Mouse (Mus musculus) neural tube, embryonic 12.5 days (tissue): ENCODE measurements around the gene Nr2f1. TPM values are rescaled to one million over a fixed set of nuclear protein-coding genes. Genes with fewer than 3 reads are reported as not detected.
"Not testable (repeated sequence)": the region's sequence is repeated elsewhere in the genome, so short reads cannot be mapped to it uniquely, and the experiment has no call there.

Experiments used
- ATAC-seq: fragments of 200-750 bp; cut with Nextera tagmentation; 2 replicates; pipeline ENCODE4 v1.8.0; 2017; ENCODE audit warnings: low read depth, mild to moderate bottlenecking, moderate TSS enrichment, moderate library complexity; ENCODE audit not compliant: low FRiP score
- H3K27ac ChIP-seq: fragments of 300-500 bp; sonication (generic); 2 replicates; pipeline ENCODE4 v1.5.1; 2016
- H3K27me3 ChIP-seq: fragments of 300-500 bp; sonication (generic); replicated peaks from 2 replicates; pipeline ENCODE4 v1.6.1; 2016; ENCODE audit warnings: mild to moderate bottlenecking
- H3K36me3 ChIP-seq: fragments of 300-500 bp; sonication (generic); 2 replicates; pipeline ENCODE4 v1.6.1; 2016; ENCODE audit warnings: mild to moderate bottlenecking
- H3K4me1 ChIP-seq: fragments of 300-500 bp; sonication (generic); 2 replicates; pipeline ENCODE4 v1.6.1; 2016
- H3K4me2 ChIP-seq: fragments of 300-500 bp; sonication (generic); replicated peaks from 2 replicates; pipeline ENCODE4 v1.6.1; 2016; ENCODE audit warnings: mild to moderate bottlenecking
- H3K4me3 ChIP-seq: fragments of 300-500 bp; sonication (generic); 2 replicates; pipeline ENCODE4 v1.5.1; 2016
- H3K9ac ChIP-seq: fragments of 300-500 bp; sonication (generic); 2 replicates; pipeline ENCODE4 v1.6.1; 2016; ENCODE audit warnings: mild to moderate bottlenecking
- H3K9me3 ChIP-seq: fragments of 300-500 bp; sonication (generic); 2 replicates; pipeline ENCODE4 v1.6.1; 2016; ENCODE audit warnings: mild to moderate bottlenecking
- WGBS: fragments of 180-500 bp; shearing (Covaris S2); methylation state at CpG from one replicate; pipeline ENCODE4 v1.1.7; 2016; 5-methylcytosine and 5-hydroxymethylcytosine counted together
- polyA plus RNA-seq: library from polyadenylated mRNA; unstranded; fragments of >200 nt; fragmentation: Nextera tagmentation; extraction: Ambion mirVana; gene quantifications from 2 replicates; pipeline ENCODE4 v1.2.1, GENCODE M21; 2016

Nr2f1 gene
- polyA plus RNA-seq = 48.4 and 56.4 TPM in 2 replicates

DNA sequence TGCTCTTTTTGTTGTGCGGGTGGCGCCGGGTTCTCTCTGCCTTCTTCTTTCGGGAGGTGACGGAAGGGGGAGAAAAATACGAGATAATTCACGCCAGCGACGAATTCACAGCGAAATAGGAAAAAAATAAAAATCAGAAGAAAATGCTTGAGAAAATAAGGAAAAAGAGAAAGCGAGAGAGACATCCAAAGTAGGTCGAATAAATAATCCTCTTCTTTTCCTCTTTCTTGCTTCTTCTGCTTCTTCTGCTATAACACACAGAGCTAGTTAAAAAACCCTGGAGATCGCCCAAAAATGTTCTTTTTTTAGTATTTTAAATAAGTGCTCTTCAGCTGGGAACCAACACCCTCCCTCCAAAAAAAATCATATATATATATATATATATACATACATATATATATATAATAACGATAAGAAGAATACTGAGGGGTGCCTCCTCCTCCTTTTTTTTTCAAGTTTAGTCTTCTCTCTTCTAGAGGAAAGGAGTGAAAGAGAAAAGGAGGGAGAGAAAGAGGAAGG is at the start of gene Nr2f1:
Gene Nr2f1, minus strand, starts transcription at position 116 of the 519 bp plus-strand sequence.
- H3K4me2 ChIP-seq = peak within 1 kb of the TSS; percentile 81
- ATAC-seq = no peak
- WGBS = 0% methylated on average over 14 of the region's 14 CpGs
- no peaks in the 10 kb centered on the region for H3K27me3 ChIP-seq
- H3K9ac ChIP-seq = peak within 1 kb of the TSS; percentile 100
- H3K4me3 ChIP-seq = peak within 1 kb of the TSS; percentile 100
- peaks cover 17% of the 10 kb centered on the region for H3K4me1 ChIP-seq
- H3K9me3 ChIP-seq = no peaks in the 10 kb centered on the region
- peak within 1 kb of the TSS; percentile 100 for H3K27ac ChIP-seq
- H3K36me3 ChIP-seq = peaks cover 7% of the 10 kb centered on the region

DNA sequence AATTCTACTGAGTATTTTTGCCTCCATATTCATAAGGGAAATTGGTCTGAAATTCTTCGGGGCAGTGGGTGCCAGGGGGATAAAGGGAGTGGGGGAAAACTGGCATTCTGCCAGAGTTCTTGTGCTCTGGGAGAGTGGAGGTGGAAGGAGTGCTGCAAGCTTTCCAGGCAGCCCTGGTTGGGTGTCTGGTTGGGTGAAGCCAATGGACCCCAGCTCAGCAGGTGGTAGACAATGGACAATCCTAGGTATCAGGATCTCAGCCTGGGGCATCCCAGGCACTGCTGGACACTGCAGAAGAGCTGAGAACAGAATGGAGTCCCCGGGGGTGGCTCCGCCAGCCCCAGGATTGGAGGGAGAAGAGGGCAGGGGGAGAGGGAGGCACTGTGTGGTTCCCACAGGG is 22.1 kb upstream of the Nr2f1 start:
- Histone ChIP-seq H3K9me3 (peaks cover 5% of the 10 kb centered on the region; the same call in 1 of the 2 replicates), H3K4me1 (no peaks in the 10 kb centered on the region), H3K4me3 (no peak overlapping the region), H3K27me3 (no peaks in the 10 kb centered on the region), H3K36me3 (0 out of 2 replicates have a peak, but pooled peaks cover 6% of the 10 kb centered on the region), H3K27ac (no peak overlapping the region), H3K9ac (no peak overlapping the region), H3K4me2 (no peak overlapping the region)
- ATAC-seq = no peak
- WGBS = 94% methylated on average over 3 of the region's 3 CpGs

DNA sequence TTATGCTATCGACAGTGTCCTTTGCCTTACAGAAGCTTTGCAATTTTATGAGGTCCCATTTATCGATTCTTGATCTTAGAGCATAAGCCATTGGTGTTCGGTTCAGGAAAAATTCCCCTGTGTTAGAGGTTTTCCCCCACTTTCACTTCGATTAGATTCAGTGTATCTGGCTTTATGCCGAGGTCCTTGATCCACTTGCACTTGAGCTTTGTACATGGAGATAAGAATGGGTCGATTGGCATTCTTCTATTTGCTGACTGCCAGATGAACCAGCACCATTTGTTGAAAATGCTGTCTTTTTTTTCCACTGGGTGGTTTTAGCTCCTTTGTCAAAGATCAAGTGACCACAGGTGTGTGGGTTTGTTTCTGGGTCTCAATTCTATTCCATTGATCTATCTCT is 20.7 kb upstream of the Nr2f1 start:
- not testable (repeated sequence) for H3K27ac ChIP-seq, ATAC-seq, H3K9me3 ChIP-seq, H3K9ac ChIP-seq, H3K36me3 ChIP-seq, H3K4me3 ChIP-seq, H3K4me1 ChIP-seq, H3K4me2 ChIP-seq, H3K27me3 ChIP-seq
- WGBS = 91% methylated on average over 6 of the region's 6 CpGs

DNA sequence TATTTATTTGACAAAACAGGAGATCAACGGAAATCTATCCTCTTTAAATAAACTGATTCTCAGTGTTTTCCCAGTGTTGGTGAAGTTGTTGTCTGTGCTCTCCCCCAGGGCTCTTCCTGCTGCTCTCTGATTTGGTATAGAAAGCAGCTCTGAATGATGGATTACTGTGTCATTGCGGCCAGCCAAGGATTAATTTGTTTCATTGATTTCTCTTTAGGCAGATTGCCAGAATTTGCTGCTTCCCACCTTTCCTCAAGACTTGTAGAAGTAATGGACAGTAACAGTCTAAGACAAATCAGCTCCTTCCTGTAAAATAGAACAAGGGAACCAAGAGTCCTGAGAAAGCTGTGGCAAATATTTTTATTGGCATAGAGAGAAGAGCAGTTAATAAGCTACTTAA is 15.7 kb upstream of the Nr2f1 start:
- WGBS = 37% methylated on average over 2 of the region's 2 CpGs
- H3K4me1 ChIP-seq = peaks cover 23% of the 10 kb centered on the region
- ATAC-seq = no peak

DNA sequence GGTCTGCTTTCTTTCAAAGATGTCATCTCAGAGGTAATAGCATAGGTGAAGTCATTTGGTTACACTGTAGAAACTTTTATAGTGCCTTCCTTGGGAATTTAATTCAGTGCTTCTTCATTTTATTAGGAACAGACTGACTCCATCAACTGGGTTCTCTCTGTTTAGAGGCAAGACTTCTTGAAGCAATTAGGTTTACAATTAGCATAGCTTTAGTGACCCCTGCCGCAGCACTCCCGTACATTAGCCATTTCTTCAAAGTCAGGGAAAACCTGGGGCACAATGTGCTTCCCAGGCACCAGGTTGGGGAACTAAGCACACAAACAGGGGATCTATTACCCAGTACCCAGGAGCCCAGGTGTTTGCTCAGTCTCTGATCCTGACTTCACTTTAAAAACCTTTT is 13.6 kb upstream of the Nr2f1 start:
- ATAC-seq = no peak
- no peak overlapping the region for H3K27ac ChIP-seq
- 12% methylated on average over 2 of the region's 2 CpGs for WGBS
- peaks cover 4% of the 10 kb centered on the region; the same call in 1 of the 2 replicates for H3K27me3 ChIP-seq
- H3K4me2 ChIP-seq = no peak overlapping the region
- H3K4me1 ChIP-seq = peaks cover 44% of the 10 kb centered on the region
- H3K9me3 ChIP-seq = no peaks in the 10 kb centered on the region
- no peak overlapping the region for H3K4me3 ChIP-seq
- no peaks in the 10 kb centered on the region for H3K36me3 ChIP-seq
- H3K9ac ChIP-seq = no peak overlapping the region

More for the DNA sequence above, 15.7 kb upstream of the Nr2f1 start:
- Histone ChIP-seq H3K4me3 (no peak overlapping the region), H3K4me2 (no peak overlapping the region), H3K9me3 (no peaks in the 10 kb centered on the region), H3K27me3 (peaks cover 4% of the 10 kb centered on the region; the same call in 1 of the 2 replicates), H3K36me3 (no peaks in the 10 kb centered on the region), H3K27ac (no peak overlapping the region), H3K9ac (no peak overlapping the region)

DNA sequence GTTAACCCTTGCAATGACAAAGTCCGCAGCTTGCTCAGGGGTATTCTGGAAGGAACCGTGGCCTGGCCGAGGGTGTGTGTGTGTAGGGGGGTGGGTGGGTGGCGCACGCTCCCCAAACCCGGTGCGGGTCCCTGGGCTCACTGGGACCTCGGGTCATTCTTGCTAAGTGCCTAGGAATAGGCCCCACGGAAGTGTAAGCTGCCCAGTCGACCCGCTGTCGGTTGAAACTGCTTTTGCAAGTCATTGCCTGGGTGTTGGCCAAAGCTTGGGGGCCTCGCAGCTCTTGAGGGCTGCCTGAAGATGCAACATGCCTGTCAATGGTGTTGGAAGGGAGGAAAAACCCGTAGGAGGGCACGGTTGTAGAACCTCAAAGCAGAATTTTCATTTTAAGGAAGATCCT is 12.6 kb upstream of the Nr2f1 start:
- ATAC-seq = no peak

DNA sequence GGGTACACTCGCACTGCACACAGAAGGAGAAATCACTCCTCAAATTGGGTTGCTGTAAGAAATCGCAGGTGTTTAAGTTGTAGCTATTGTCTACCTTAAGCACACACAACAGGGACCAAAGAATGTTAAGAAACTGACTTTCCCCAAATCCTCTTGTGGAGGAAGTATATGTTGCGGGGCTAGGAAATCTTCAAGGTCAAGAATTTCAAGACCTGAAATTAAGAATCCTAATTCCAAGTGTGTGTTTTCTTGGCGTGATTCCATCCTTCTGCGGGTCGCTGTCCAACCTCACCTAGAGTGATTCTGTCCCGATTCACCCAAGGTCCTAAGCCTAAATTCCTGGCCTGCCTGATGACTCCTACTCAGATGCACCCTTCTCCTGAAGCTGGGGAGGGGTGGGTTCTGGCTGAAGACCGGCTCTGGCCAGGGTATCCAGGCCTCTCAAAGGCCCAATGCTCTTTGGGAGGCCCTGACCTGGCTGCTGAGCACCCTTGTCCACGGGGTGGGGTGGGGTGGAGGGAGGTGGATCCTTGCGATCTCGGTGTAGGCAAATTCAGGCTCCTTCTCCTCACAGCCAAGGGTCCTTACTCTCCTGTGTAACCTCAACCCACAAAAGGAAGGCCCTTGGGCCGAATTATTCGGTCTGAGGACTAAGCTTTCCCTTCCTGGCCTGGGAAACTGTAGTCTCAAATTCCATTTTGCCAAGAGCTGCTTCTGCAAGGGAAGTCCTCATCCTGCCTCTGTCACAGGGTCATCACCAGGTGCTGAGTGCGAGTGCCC is 11.9 kb upstream of the Nr2f1 start:
- no peak overlapping the region for H3K27ac ChIP-seq
- peak overlapping the region; percentile 87 for H3K4me2 ChIP-seq

More for the DNA sequence above, 12.6 kb upstream of the Nr2f1 start:
- no peak overlapping the region for H3K4me3 ChIP-seq
- H3K9me3 ChIP-seq = no peaks in the 10 kb centered on the region
- H3K36me3 ChIP-seq = no peaks in the 10 kb centered on the region
- no peak overlapping the region for H3K9ac ChIP-seq
- H3K4me1 ChIP-seq = peaks cover 53% of the 10 kb centered on the region
- H3K27me3 ChIP-seq = peaks cover 4% of the 10 kb centered on the region; the same call in 1 of the 2 replicates
- peak overlapping the region; percentile 24; the same call in 1 of the 2 replicates for H3K4me2 ChIP-seq
- 29% methylated on average over 15 of the region's 15 CpGs for WGBS
- no peak overlapping the region for H3K27ac ChIP-seq

DNA sequence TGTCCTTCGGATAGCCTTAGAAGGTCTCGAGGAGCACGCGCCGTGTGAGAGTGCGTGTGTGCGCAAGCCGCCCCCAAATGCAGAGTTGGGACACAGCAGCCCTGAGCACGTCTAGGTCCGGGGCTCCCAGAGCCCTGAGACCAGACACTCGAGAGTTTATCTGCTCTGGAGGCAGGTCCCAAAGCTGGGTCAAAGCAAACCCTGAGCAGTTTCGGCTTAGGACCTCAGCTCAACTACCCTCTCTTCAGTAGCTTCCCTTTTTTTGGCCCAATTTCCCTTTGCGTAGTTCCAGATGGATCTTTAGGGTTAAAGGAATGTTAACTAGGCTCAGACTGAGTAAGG is 11.2 kb upstream of the Nr2f1 start:
- Histone ChIP-seq H3K36me3 (no peaks in the 10 kb centered on the region), H3K9ac (peak overlapping the region; percentile 61; the same call in 1 of the 2 replicates), H3K27me3 (peaks cover 4% of the 10 kb centered on the region; the same call in 1 of the 2 replicates), H3K9me3 (no peaks in the 10 kb centered on the region), H3K4me1 (peaks cover 58% of the 10 kb centered on the region), H3K27ac (no peak overlapping the region), H3K4me2 (peak overlapping the region; percentile 87), H3K4me3 (peak overlapping the region; percentile 38)
- WGBS = 4% methylated on average over 13 of the region's 13 CpGs
- peak; percentile 23 for ATAC-seq

More for the DNA sequence above, 11.9 kb upstream of the Nr2f1 start:
- WGBS = 25% methylated on average over 14 of the region's 14 CpGs
- Histone ChIP-seq H3K9me3 (no peaks in the 10 kb centered on the region), H3K36me3 (no peaks in the 10 kb centered on the region), H3K4me3 (no peak overlapping the region), H3K27me3 (peaks cover 4% of the 10 kb centered on the region; the same call in 1 of the 2 replicates), H3K9ac (no peak overlapping the region; the same call in 1 of the 2 replicates), H3K4me1 (peaks cover 56% of the 10 kb centered on the region)
- no peak for ATAC-seq

DNA sequence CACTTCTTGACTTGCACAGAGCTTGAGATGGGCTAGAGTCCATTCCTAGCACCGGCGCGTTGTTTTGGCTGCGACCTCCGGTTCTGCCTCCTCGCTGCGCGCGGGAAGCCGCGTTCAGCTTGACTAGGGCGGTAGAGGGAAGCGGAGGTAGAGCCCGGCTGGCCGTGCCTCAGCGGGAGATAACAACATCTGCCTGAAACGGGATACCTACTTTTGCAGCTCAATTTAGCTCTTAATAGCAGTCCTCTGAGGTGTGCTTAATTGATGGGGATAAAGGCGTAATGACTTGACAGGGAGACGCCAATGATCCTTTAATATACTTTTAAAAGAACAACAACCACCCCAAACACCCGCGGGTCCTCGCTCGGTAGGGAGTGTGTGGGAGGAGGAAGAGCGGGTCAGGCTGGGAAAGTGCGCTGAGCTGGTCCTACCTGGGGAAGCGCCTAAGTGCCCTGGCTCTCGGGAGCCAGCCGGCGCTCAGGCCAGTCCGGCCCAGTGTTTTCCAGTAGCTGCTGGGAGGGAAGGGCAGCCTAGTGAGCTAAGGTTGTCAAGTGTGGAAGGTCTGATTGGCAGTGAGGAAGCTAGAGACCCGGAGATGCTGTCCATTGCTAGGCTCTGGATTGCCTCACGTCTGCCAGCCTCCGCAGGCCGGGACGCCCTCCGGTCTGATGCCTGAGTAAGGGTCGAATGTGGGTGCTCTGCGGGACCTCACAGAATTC is 10.6 kb upstream of the Nr2f1 start:
- no peak overlapping the region for H3K27ac ChIP-seq
- peaks cover 62% of the 10 kb centered on the region for H3K4me1 ChIP-seq
- H3K27me3 ChIP-seq = peaks cover 4% of the 10 kb centered on the region; the same call in 1 of the 2 replicates
- no peaks in the 10 kb centered on the region for H3K36me3 ChIP-seq
- 1% methylated on average over 38 of the region's 38 CpGs for WGBS
- peak; percentile 57 for ATAC-seq
- H3K4me2 ChIP-seq = peak overlapping the region; percentile 87
- H3K9me3 ChIP-seq = no peaks in the 10 kb centered on the region
- peak overlapping the region; percentile 38 for H3K4me3 ChIP-seq
- peak overlapping the region; percentile 61 for H3K9ac ChIP-seq

DNA sequence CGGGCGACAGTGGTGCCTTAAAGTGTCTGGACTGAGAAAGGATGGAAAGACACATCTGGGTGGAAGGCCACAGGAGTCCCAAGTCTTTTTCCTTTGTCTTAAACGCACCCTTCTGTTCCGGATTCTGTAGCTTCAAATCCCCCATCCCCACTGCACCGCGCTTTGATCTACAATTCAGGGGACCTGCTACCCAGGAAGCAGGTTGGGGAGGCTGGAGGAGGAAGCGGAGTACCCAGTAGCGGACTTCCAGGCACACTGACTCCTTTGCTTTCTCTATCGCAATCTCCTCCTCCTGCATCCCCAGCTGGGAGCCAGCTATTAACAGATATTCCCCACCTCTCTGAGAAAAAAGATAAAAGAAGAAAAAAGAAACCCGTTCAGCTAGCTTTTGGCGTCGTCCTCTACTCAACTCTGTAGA is 10.1 kb upstream of the Nr2f1 start:
- peak overlapping the region; percentile 38 for H3K4me3 ChIP-seq
- peaks cover 4% of the 10 kb centered on the region; the same call in 1 of the 2 replicates for H3K27me3 ChIP-seq
- H3K4me1 ChIP-seq = peaks cover 65% of the 10 kb centered on the region
- no peaks in the 10 kb centered on the region for H3K9me3 ChIP-seq
- H3K36me3 ChIP-seq = no peaks in the 10 kb centered on the region
- 1% methylated on average over 12 of the region's 12 CpGs for WGBS
- no peak for ATAC-seq
- peak overlapping the region; percentile 61 for H3K9ac ChIP-seq
- peak overlapping the region; percentile 87 for H3K4me2 ChIP-seq
- H3K27ac ChIP-seq = no peak overlapping the region

DNA sequence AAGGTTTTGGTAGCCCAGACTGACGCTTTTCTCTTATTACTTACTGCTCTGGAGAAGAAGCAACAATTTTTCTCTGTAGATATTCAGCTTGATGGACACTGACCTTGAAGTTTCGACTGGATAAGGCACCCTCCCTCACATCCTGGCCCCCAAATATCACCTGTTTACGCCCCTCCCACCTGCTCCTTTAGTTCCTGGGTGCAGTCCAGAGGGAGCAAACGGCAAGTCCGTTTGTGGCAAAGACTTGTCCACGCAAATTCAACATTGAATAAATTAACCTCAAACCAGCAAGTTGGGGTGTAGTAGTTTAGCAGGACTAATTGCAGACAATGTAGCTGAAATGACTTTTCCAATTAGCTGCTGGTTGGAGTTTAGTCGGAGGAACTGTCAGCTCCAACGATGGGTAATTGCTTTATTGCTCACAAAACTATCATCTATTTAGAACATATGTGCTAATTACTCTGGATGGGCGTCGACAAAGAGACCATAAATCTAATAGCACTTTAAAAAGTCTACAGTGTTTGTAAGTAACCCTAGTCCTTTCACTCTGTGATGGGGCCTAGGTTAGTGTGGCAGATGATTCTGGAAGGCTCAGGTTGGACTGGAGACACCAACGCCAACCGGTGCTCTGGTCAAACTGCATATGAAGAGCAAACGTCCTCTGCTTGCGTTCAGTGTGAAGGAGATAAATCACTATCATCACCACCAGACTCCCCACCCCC is 9.3 kb upstream of the Nr2f1 start:
- Histone ChIP-seq H3K27ac (no peak overlapping the region), H3K4me3 (no peak overlapping the region), H3K4me1 (peaks cover 72% of the 10 kb centered on the region), H3K9ac (peak overlapping the region; percentile 61; the same call in 1 of the 2 replicates), H3K36me3 (no peaks in the 10 kb centered on the region), H3K27me3 (peaks cover 4% of the 10 kb centered on the region; the same call in 1 of the 2 replicates), H3K4me2 (peak overlapping the region; percentile 87), H3K9me3 (no peaks in the 10 kb centered on the region)
- ATAC-seq = 0 out of 2 replicates have a peak, but pooled peaks have one; percentile 2
- WGBS = 7% methylated on average over 14 of the region's 14 CpGs
